Mouse (Mus musculus) kidney, embryonic 14.5 days (tissue): ENCODE measurements at regions not wholly inside any gene's neighbourhood (a gene's known extent, or its start where the extent isn't known, plus 50 kb on each side); places are given as distances from the start of the nearest gene placed in this dataset.

Experiments
- ATAC-seq: fragments of 200-750 bp; cut with Nextera tagmentation; 2 replicates; pipeline ENCODE4 v1.8.0; 2017; ENCODE audit warnings: moderate number of reproducible peaks, mild to moderate bottlenecking, moderate TSS enrichment, moderate library complexity; ENCODE audit not compliant: low FRiP score, low TSS enrichment
- H3K27ac ChIP-seq: fragments of 300-500 bp; sonication (generic); 2 replicates; pipeline ENCODE4 v1.5.1; 2014; ENCODE audit warnings: low read depth, mild to moderate bottlenecking, low read length, moderate library complexity, mixed read lengths
- H3K27me3 ChIP-seq: fragments of 300-500 bp; sonication (generic); 2 replicates; pipeline ENCODE4 v1.6.1; 2014; ENCODE audit warnings: mild to moderate bottlenecking, low read length; ENCODE audit not compliant: control insufficient read depth, insufficient read depth
- H3K36me3 ChIP-seq: fragments of 300-500 bp; sonication (generic); 2 replicates; pipeline ENCODE4 v1.6.1; 2014; ENCODE audit warnings: low read length, mixed read lengths; ENCODE audit not compliant: control insufficient read depth, insufficient read depth
- H3K4me1 ChIP-seq: fragments of 300-500 bp; sonication (generic); 2 replicates; pipeline ENCODE4 v1.6.1; 2014; ENCODE audit warnings: low read length, mixed read lengths; ENCODE audit not compliant: control insufficient read depth, insufficient read depth
- H3K4me2 ChIP-seq: fragments of 300-500 bp; sonication (generic); replicated peaks from 2 replicates; pipeline ENCODE4 v1.6.1; 2014; ENCODE audit warnings: low read depth, mild to moderate bottlenecking, low read length
- H3K4me3 ChIP-seq: fragments of 300-500 bp; sonication (generic); 2 replicates; pipeline ENCODE4 v1.5.1; 2014; ENCODE audit warnings: mild to moderate bottlenecking, low read length
- H3K9ac ChIP-seq: fragments of 300-500 bp; sonication (generic); 2 replicates; pipeline ENCODE4 v1.6.1; 2014; ENCODE audit warnings: low read depth, mild to moderate bottlenecking, low read length, moderate library complexity
- H3K9me3 ChIP-seq: fragments of 300-500 bp; sonication (generic); 2 replicates; pipeline ENCODE4 v1.6.1; 2016; ENCODE audit warnings: low read length; ENCODE audit not compliant: control insufficient read depth
- WGBS: fragments of 180-500 bp; shearing (Covaris S2); extraction: QIAGEN DNeasy Blood & Tissue Kit; methylation state at CpG from one replicate; pipeline ENCODE4 v1.1.7; 2014; 5-methylcytosine and 5-hydroxymethylcytosine counted together

GRCm38 (mm10) chr2:44474653-44475052 is 452.8 kb downstream of the Gtdc1 start:
- Histone ChIP-seq H3K4me3 (no peak overlapping the region), H3K27ac (no peak overlapping the region), H3K27me3 (no peaks in the 10 kb centered on the region), H3K4me2 (no peak overlapping the region), H3K9ac (no peak overlapping the region), H3K36me3 (no peaks in the 10 kb centered on the region), H3K4me1 (no peaks in the 10 kb centered on the region), H3K9me3 (no peaks in the 10 kb centered on the region)
- ATAC-seq: no peak
- WGBS: 8% methylated on average over 3 of the region's 3 CpGs

- Histone ChIP-seq H3K9me3 (no peaks in the 10 kb centered on the region), H3K4me3 (no peak overlapping the region), H3K4me1 (no peaks in the 10 kb centered on the region), H3K4me2 (no peak overlapping the region), H3K36me3 (no peaks in the 10 kb centered on the region), H3K27me3 (no peaks in the 10 kb centered on the region), H3K9ac (no peak overlapping the region), H3K27ac (no peak overlapping the region)
- ATAC-seq: no peak
Measured at GRCm38 (mm10) chr2:44471381-44471780, 456.1 kb downstream of the Gtdc1 start.

- WGBS: 93% methylated on average over 5 of the region's 5 CpGs
- Histone ChIP-seq H3K4me2 (no peak overlapping the region), H3K27ac (no peak overlapping the region), H3K27me3 (no peaks in the 10 kb centered on the region), H3K9ac (no peak overlapping the region), H3K9me3 (no peaks in the 10 kb centered on the region), H3K4me3 (no peak overlapping the region), H3K4me1 (no peaks in the 10 kb centered on the region), H3K36me3 (no peaks in the 10 kb centered on the region)
- ATAC-seq: no peak
Measured at GRCm38 (mm10) chr2:44470953-44471352, 456.5 kb downstream of the Gtdc1 start.

GRCm38 (mm10) chr2:44464631-44465030 is 462.8 kb downstream of the Gtdc1 start:
- no peak for ATAC-seq
- Histone ChIP-seq H3K4me1 (peaks cover 4% of the 10 kb centered on the region; the same call in 1 of the 2 replicates), H3K9me3 (no peaks in the 10 kb centered on the region), H3K27ac (no peak overlapping the region), H3K9ac (no peak overlapping the region), H3K4me2 (no peak overlapping the region), H3K36me3 (no peaks in the 10 kb centered on the region), H3K4me3 (no peak overlapping the region), H3K27me3 (no peaks in the 10 kb centered on the region)
- WGBS: 97% methylated on average over 7 of the region's 7 CpGs

GRCm38 (mm10) chr2:44462619-44463329 is 464.7 kb downstream of the Gtdc1 start:
- H3K4me2 ChIP-seq: no peak overlapping the region
- no peak for ATAC-seq
- H3K4me3 ChIP-seq: no peak overlapping the region
- H3K27ac ChIP-seq: no peak overlapping the region
- no peaks in the 10 kb centered on the region for H3K27me3 ChIP-seq
- 91% methylated on average over 13 of the region's 13 CpGs for WGBS
- H3K4me1 ChIP-seq: peaks cover 4% of the 10 kb centered on the region; the same call in 1 of the 2 replicates
- H3K36me3 ChIP-seq: no peaks in the 10 kb centered on the region
- no peaks in the 10 kb centered on the region for H3K9me3 ChIP-seq
- H3K9ac ChIP-seq: no peak overlapping the region

- no peaks in the 10 kb centered on the region for H3K27me3 ChIP-seq
- no peak for ATAC-seq
- no peaks in the 10 kb centered on the region for H3K36me3 ChIP-seq
- H3K27ac ChIP-seq: no peak overlapping the region
- H3K4me3 ChIP-seq: no peak overlapping the region
- H3K9ac ChIP-seq: no peak overlapping the region
- no peaks in the 10 kb centered on the region for H3K9me3 ChIP-seq
- H3K4me2 ChIP-seq: no peak overlapping the region
- 70% methylated on average over 16 of the region's 16 CpGs for WGBS
- peaks cover 4% of the 10 kb centered on the region; the same call in 1 of the 2 replicates for H3K4me1 ChIP-seq
Measured at GRCm38 (mm10) chr2:44461289-44462250, 465.9 kb downstream of the Gtdc1 start.

- Histone ChIP-seq H3K4me2 (no peak overlapping the region), H3K4me1 (no peaks in the 10 kb centered on the region)
Measured at GRCm38 (mm10) chr2:44449471-44449870, 478.0 kb downstream of the Gtdc1 start.

More at GRCm38 (mm10) chr2:44449471-44449870, 478.0 kb downstream of the Gtdc1 start:
- H3K4me3 ChIP-seq: no peak overlapping the region
- H3K27ac ChIP-seq: no peak overlapping the region
- H3K36me3 ChIP-seq: no peaks in the 10 kb centered on the region
- no peaks in the 10 kb centered on the region for H3K27me3 ChIP-seq
- ATAC-seq: no peak
- no peaks in the 10 kb centered on the region for H3K9me3 ChIP-seq
- no peak overlapping the region for H3K9ac ChIP-seq
